Mouse (Mus musculus): ENCODE measurements around the gene Cipc. TPM values are rescaled to one million over a fixed set of nuclear protein-coding genes. Genes with fewer than 3 reads are reported as not detected.

Gene Cipc
- polyA plus RNA-seq, 1 experiment from 2014 or later: 57.8 TPM

- Histone ChIP-seq H3K4me1 (ENCODE audit: control insufficient read depth, insufficient read depth, low read length) (peaks cover 24% of the 10 kb centered on the region), H3K9me3 (replicated peaks; ENCODE audit: control insufficient read depth, low read length, poor library complexity, severe bottlenecking) (no peaks in the 10 kb centered on the region), H3K9ac (ENCODE audit: low read depth, low read length) (no peak overlapping the region), H3K4me3 (ENCODE audit: low read depth, low read length) (no peak overlapping the region), H3K27me3 (ENCODE audit: control insufficient read depth, insufficient read depth, low read depth, low read length) (no peaks in the 10 kb centered on the region), H3K4me2 (ENCODE audit: low read length) (no peak overlapping the region), H3K36me3 (ENCODE audit: control insufficient read depth, insufficient read depth, low read length) (no peaks in the 10 kb centered on the region), H3K27ac (ENCODE audit: low read length) (no peak overlapping the region)
- WGBS: 45% methylated on average over 10 of the region's 10 CpGs
- ATAC-seq: no peak
Measured at GRCm38 (mm10) chr12:86975761-86976160, 28.9 kb downstream of the Cipc start.

GRCm38 (mm10) chr12:86976511-86977168 lies 29.8 kb downstream of the Cipc start:
- H3K4me3 ChIP-seq (ENCODE audit: low read depth, low read length): no peak overlapping the region
- no peak overlapping the region for H3K4me2 ChIP-seq (ENCODE audit: low read length)
- no peak overlapping the region for H3K27ac ChIP-seq (ENCODE audit: low read length)
- H3K27me3 ChIP-seq (ENCODE audit: control insufficient read depth, insufficient read depth, low read depth, low read length): no peaks in the 10 kb centered on the region; the same call in 1 of the 2 replicates
- no peak overlapping the region for H3K9ac ChIP-seq (ENCODE audit: low read depth, low read length)
- H3K9me3 ChIP-seq (replicated peaks; ENCODE audit: control insufficient read depth, low read length, poor library complexity, severe bottlenecking): no peaks in the 10 kb centered on the region
- H3K4me1 ChIP-seq (ENCODE audit: control insufficient read depth, insufficient read depth, low read length): peaks cover 24% of the 10 kb centered on the region
- no peaks in the 10 kb centered on the region for H3K36me3 ChIP-seq (ENCODE audit: control insufficient read depth, insufficient read depth, low read length)
- WGBS: 59% methylated on average over 6 of the region's 6 CpGs
- ATAC-seq: no peak

DNA sequence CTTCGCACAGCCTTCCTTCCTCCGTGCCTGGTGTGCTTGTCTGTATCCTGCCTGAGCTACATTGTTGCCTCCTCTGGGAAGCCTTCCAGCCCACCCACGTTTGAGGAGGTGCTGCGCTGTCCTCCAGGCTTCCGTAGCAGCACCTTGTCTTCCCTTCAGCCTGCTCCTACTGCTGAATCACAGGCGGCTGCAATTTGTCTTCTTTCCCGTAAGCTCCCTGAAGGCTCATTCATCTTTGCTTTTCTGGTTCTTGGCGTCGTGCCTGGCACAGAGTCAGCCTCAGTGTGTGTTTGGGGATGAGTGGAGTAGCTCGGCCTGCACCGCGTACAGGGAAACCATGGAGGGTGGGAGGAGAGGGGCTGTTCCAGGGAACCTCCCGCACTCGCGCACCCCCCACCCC lies 31.0 kb downstream of the Cipc start:
- WGBS: 30% methylated on average over 15 of the region's 15 CpGs
- ATAC-seq: no peak
- H3K36me3 ChIP-seq (ENCODE audit: control insufficient read depth, insufficient read depth, low read length): no peaks in the 10 kb centered on the region

GRCm38 (mm10) chr12:86981180-86981579 lies 34.3 kb downstream of the Cipc start:
- Histone ChIP-seq H3K36me3 (ENCODE audit: control insufficient read depth, insufficient read depth, low read length) (no peaks in the 10 kb centered on the region), H3K27me3 (ENCODE audit: control insufficient read depth, insufficient read depth, low read depth, low read length) (no peaks in the 10 kb centered on the region; the same call in none of the 2 replicates), H3K4me2 (ENCODE audit: low read length) (no peak overlapping the region), H3K9me3 (replicated peaks; ENCODE audit: control insufficient read depth, low read length, poor library complexity, severe bottlenecking) (no peaks in the 10 kb centered on the region), H3K9ac (ENCODE audit: low read depth, low read length) (no peak overlapping the region), H3K4me3 (ENCODE audit: low read depth, low read length) (no peak overlapping the region), H3K4me1 (ENCODE audit: control insufficient read depth, insufficient read depth, low read length) (peaks cover 15% of the 10 kb centered on the region), H3K27ac (ENCODE audit: low read length) (no peak overlapping the region)
- ATAC-seq: no peak
- WGBS: 34% methylated on average over 9 of the region's 9 CpGs

More for the DNA sequence above, 31.0 kb downstream of the Cipc start:
- Histone ChIP-seq H3K9ac (ENCODE audit: low read depth, low read length) (no peak overlapping the region), H3K4me1 (ENCODE audit: control insufficient read depth, insufficient read depth, low read length) (peaks cover 24% of the 10 kb centered on the region), H3K9me3 (replicated peaks; ENCODE audit: control insufficient read depth, low read length, poor library complexity, severe bottlenecking) (no peaks in the 10 kb centered on the region), H3K4me3 (ENCODE audit: low read depth, low read length) (no peak overlapping the region), H3K4me2 (ENCODE audit: low read length) (no peak overlapping the region), H3K27me3 (ENCODE audit: control insufficient read depth, insufficient read depth, low read depth, low read length) (no peaks in the 10 kb centered on the region; the same call in 1 of the 2 replicates), H3K27ac (ENCODE audit: low read length) (no peak overlapping the region)

- H3K4me3 ChIP-seq (ENCODE audit: low read depth, low read length): peak overlapping the region; percentile 9
- WGBS: 1% methylated on average over 27 of the region's 28 CpGs
- H3K27ac ChIP-seq (ENCODE audit: low read length): 0 out of 2 replicates have a peak overlapping the region, but pooled peaks have one; percentile 28
- peak overlapping the region; percentile 51; the same call in 1 of the 2 replicates for H3K9ac ChIP-seq (ENCODE audit: low read depth, low read length)
- peak overlapping the region; percentile 50 for H3K4me2 ChIP-seq (ENCODE audit: low read length)
- H3K9me3 ChIP-seq (replicated peaks; ENCODE audit: control insufficient read depth, low read length, poor library complexity, severe bottlenecking): no peaks in the 10 kb centered on the region
- peaks cover 18% of the 10 kb centered on the region for H3K4me1 ChIP-seq (ENCODE audit: control insufficient read depth, insufficient read depth, low read length)
- peaks cover 11% of the 10 kb centered on the region for H3K27me3 ChIP-seq (ENCODE audit: control insufficient read depth, insufficient read depth, low read depth, low read length)
- ATAC-seq: peak; percentile 65
- no peaks in the 10 kb centered on the region for H3K36me3 ChIP-seq (ENCODE audit: control insufficient read depth, insufficient read depth, low read length)
Measured at GRCm38 (mm10) chr12:86983470-86984193, 36.8 kb downstream of the Cipc start.

- peak overlapping the region; percentile 50; the same call in 1 of the 2 replicates for H3K4me2 ChIP-seq (ENCODE audit: low read length)
- peaks cover 23% of the 10 kb centered on the region for H3K4me1 ChIP-seq (ENCODE audit: control insufficient read depth, insufficient read depth, low read length)
- peaks cover 15% of the 10 kb centered on the region for H3K27me3 ChIP-seq (ENCODE audit: control insufficient read depth, insufficient read depth, low read depth, low read length)
- no peaks in the 10 kb centered on the region for H3K9me3 ChIP-seq (replicated peaks; ENCODE audit: control insufficient read depth, low read length, poor library complexity, severe bottlenecking)
- no peak overlapping the region for H3K4me3 ChIP-seq (ENCODE audit: low read depth, low read length)
- 11% methylated on average over 6 of the region's 6 CpGs for WGBS
- no peaks in the 10 kb centered on the region for H3K36me3 ChIP-seq (ENCODE audit: control insufficient read depth, insufficient read depth, low read length)
- no peak overlapping the region for H3K9ac ChIP-seq (ENCODE audit: low read depth, low read length)
- no peak for ATAC-seq
- no peak overlapping the region for H3K27ac ChIP-seq (ENCODE audit: low read length)
Measured at GRCm38 (mm10) chr12:86984194-86984555, 37.3 kb downstream of the Cipc start.

DNA sequence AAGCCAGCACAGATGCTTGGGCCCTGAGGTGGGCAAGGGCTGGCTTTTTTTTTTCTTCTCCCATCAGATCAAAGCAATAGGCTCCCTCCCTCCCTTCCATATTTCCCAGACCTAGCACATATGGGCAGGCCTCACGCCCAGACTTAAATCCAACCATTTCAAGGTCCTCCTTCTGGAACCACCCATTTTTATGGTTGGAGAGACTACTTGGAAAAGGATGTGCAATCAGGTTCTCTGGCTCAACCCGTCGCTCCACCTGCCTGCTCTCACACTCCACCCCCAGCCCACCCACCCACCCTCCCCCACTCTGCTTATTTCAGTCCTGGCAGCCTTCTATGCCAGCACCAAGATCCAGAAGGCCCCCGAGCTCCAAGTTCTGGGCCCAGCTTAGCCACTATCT lies 39.7 kb downstream of the Cipc start:
- H3K27ac ChIP-seq (ENCODE audit: low read length): no peak overlapping the region
- no peak overlapping the region for H3K9ac ChIP-seq (ENCODE audit: low read depth, low read length)
- no peaks in the 10 kb centered on the region for H3K36me3 ChIP-seq (ENCODE audit: control insufficient read depth, insufficient read depth, low read length)
- no peak for ATAC-seq
- H3K4me1 ChIP-seq (ENCODE audit: control insufficient read depth, insufficient read depth, low read length): peaks cover 34% of the 10 kb centered on the region
- H3K4me2 ChIP-seq (ENCODE audit: low read length): no peak overlapping the region
- no peak overlapping the region for H3K4me3 ChIP-seq (ENCODE audit: low read depth, low read length)
- 79% methylated on average over 4 of the region's 4 CpGs for WGBS
- H3K9me3 ChIP-seq (replicated peaks; ENCODE audit: control insufficient read depth, low read length, poor library complexity, severe bottlenecking): no peaks in the 10 kb centered on the region
- peaks cover 15% of the 10 kb centered on the region for H3K27me3 ChIP-seq (ENCODE audit: control insufficient read depth, insufficient read depth, low read depth, low read length)

DNA sequence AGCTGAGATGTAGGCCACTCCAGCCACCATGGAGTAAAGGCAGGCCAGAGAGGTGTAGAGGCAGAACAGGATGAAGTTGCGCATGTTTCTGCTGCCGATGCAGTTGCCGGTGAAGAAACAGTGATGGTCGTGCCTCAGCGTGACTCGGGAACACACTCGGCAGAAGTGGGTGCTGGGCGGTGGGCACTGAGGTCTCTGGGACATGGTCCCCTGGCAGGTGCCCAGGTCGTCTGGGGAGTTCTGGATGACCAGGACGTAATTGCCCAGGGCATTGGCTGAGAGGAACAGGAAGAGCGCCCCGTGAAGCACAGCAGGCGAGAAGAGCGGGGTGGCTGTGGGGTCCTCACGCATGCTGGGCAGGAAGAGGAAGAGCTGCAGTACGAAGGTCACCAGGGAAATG lies 41.4 kb downstream of the Cipc start:
- Histone ChIP-seq H3K36me3 (ENCODE audit: control insufficient read depth, insufficient read depth, low read length) (no peaks in the 10 kb centered on the region), H3K9me3 (replicated peaks; ENCODE audit: control insufficient read depth, low read length, poor library complexity, severe bottlenecking) (no peaks in the 10 kb centered on the region), H3K4me1 (ENCODE audit: control insufficient read depth, insufficient read depth, low read length) (peaks cover 41% of the 10 kb centered on the region), H3K4me3 (ENCODE audit: low read depth, low read length) (no peak overlapping the region), H3K4me2 (ENCODE audit: low read length) (peak overlapping the region; percentile 87; the same call in 1 of the 2 replicates), H3K9ac (ENCODE audit: low read depth, low read length) (no peak overlapping the region), H3K27ac (ENCODE audit: low read length) (no peak overlapping the region), H3K27me3 (ENCODE audit: control insufficient read depth, insufficient read depth, low read depth, low read length) (peaks cover 15% of the 10 kb centered on the region)
- 49% methylated on average over 16 of the region's 16 CpGs for WGBS
- ATAC-seq: no peak

DNA sequence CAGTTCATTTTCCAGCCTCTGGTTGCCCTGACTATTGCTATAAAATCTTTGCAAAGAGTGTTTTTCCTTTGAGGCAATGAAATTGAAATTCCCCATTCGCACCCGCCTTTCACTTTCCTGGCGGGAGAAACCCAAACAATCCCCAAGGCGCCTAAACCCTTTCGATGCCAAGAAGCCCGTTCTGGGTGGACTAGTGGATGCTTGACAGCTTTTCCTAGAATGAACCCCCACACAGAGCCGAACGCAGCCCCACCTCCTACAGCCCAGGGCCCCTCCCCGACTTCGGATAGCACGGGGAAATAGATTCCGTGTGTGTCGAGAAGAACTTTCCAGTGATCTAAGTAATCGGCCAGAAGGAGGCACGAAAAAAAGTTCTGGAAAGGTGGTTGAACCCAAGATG lies 42.5 kb downstream of the Cipc start:
- Histone ChIP-seq H3K27me3 (ENCODE audit: control insufficient read depth, insufficient read depth, low read depth, low read length) (peaks cover 15% of the 10 kb centered on the region), H3K9ac (ENCODE audit: low read depth, low read length) (peak overlapping the region; percentile 77), H3K4me2 (ENCODE audit: low read length) (peak overlapping the region; percentile 87), H3K4me3 (ENCODE audit: low read depth, low read length) (peak overlapping the region; percentile 62), H3K36me3 (ENCODE audit: control insufficient read depth, insufficient read depth, low read length) (no peaks in the 10 kb centered on the region), H3K9me3 (replicated peaks; ENCODE audit: control insufficient read depth, low read length, poor library complexity, severe bottlenecking) (no peaks in the 10 kb centered on the region), H3K27ac (ENCODE audit: low read length) (no peak overlapping the region; the same call in 1 of the 2 replicates), H3K4me1 (ENCODE audit: control insufficient read depth, insufficient read depth, low read length) (peaks cover 29% of the 10 kb centered on the region)
- 0 out of 2 replicates have a peak, but pooled peaks have one; percentile 22 for ATAC-seq
- 5% methylated on average over 15 of the region's 15 CpGs for WGBS

Data from midbrain, embryonic 16.5 days (tissue).